Mouse (Mus musculus) liver, postnatal 0 days (tissue): ENCODE data around the gene Nsmce4a.

ENCODE experiments used
- CTCF ChIP-seq: sonication (generic); IDR thresholded peaks from 2 replicates; pipeline ENCODE4 v1.5.1; 2016; ENCODE audit warnings: antibody characterized with exemption, low read depth
- EP300 ChIP-seq: IDR thresholded peaks from 2 replicates; pipeline ENCODE4 v1.6.1; 2016; ENCODE audit warnings: antibody characterized with exemption, low read depth, mild to moderate bottlenecking

DNA sequence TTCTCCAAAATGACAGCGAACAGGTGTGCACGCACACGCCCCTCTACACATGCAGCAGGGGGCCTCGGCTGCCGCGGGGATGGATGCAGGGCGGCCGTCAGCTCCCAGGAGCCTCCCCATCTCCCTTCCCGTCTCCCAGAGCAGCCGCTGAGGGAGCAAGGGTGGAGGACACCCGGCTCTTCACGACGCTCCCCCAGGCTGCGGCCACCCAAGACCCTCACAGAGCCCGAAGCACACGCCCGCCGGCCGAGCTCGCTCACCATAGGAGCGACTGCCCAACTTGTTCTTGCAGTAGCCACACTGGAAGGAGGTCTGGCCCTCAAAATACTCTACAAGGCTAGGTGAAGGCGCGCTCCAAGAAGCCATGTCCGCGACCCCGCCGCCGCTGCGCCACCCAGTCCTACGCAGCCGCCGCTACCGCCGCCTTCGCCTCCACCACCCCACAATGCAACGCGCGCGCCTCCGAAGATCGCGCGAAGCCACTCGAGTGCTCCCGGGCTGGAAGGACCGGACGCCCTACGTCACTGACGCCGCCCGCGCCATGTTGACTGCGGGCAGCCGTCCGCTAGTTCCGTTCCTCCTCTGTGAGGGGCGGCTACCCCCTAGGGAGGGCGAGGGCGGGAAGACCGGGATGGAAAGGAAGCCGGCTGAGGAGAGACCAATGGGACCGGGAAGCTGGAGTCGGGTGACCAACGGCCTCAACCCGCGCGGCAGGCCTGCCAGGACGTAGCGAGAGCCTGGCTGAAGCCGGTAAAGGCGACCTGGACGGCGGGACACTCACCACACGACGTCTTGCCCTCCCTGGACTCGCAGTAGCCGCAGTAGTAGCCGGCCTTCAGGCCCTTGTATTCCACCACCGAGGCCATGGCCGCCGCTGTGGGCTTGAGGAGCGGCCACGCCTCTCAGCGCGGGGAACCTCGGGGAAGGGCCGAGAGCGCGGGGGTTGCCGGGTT is 53.5 kb downstream of the Nsmce4a start:
- TF ChIP-seq CTCF, result no peak
- no peak for TF ChIP-seq EP300
